Mouse (Mus musculus) lung, postnatal 36 days (tissue): ENCODE data around the gene Hsf2.
"Not testable (repeated sequence)": the region's sequence is repeated elsewhere in the genome, so short reads cannot be mapped to it uniquely, and the experiment has no call there.

Experiments
- DNase-seq: peaks from one replicate; pipeline ENCODE4 v3.0.0; 2022; ENCODE audit warnings: mixed read lengths

Gene Hsf2

DNA sequence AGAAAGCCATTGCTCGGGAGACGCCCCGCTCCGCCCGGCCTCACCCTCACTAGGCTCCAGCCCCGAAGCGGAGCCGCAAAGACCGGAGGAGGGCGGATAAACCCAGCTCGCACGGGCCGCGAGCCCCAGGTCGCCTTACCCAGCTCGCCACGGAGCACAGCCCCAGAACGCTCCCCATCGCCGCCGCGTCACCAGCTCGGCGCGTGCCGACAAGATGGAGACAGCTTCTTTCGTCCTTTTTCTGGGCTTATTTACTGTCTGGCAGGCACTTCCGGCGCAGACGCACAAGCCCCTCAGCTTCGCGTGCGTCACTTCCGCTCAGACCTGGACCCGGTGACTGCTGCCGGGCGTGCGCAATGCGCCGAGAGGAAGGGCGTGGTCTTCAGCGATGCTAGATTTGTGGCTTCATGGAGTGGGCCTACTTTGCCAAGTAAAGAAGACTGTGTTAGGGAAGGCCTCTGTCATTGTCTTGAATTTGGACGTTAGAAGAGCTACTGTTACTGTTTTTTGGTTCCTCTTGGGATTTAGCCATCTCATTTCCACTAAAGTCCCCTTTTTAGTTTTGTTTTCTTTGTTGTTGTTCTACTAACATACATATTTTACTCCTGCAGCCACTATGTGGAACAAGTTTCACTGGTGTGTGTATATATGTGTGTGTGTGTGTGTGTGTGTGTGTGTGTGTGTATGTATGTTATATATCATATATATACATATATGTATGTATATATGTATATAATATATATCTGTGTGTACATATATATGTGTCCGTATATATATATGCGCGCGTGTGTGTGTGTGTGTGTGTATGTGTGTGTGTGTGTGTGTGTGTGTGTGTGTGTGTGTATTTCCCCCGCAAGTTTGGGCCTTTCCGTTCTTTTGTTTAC lies 46.3 kb downstream of the Hsf2 start, which contains the start of gene Serinc1:
Gene Serinc1, minus strand, starts transcription at position 313 of the 884 bp plus-strand sequence.
- DNase-seq = peak; percentile 97

DNA sequence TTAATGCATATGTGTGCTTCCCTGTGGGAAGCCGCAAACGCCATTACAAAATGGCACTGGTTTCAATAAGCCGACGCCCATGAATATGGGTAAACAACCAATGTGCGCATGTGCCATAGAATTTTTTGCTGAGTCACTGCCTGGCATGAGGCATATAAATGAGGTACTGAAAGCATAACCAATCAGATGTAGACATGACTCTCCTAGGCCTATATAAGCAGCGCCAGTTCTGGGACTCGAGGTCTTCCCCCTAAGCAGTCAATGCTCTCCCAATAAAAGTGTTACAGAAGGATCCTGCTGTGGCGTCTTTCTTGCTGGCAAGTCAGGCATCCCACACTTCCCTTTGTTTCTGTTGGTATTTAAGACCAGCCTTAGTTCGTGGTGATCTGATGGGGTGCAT lies 57.7 kb downstream of the Hsf2 start:
- not testable (repeated sequence) for DNase-seq

DNA sequence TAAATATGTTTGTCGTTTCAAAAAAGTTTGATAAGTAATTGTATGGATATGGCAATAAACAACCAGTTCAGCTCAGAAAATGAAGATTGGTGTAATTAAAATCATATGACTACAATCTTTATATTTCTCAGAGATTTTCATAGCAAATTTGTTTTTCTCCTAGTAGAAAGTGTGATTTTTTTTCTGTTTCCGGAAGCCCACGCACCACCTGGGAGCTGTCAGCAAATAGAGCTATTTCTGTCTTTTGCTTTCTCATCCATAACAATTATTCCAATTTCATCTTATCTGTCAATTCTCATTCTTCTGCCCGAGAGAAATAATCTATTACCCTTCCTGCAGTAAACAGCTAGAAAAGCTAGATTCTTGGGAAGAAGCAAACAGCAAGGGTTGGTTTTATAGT lies 63.4 kb downstream of the Hsf2 start:
- DNase-seq = no peak

DNA sequence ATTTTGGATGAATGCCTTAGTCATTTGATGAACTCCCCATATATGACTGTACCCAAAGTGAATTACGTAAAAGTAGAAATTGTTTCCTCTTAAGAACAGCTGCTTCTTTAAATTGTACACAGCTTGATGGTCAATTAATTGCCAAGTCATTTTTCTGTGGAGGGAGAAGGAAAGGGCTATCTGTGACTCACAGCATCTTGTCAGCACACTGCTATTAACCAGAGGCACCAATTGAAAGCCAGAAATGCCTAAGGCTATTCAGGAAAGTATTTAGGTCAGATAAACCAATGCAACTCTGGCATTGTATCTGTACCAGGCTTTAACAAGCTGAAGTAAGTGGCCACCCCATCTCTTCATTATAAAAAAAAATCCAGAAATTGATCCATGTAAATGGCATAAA lies 67.5 kb downstream of the Hsf2 start:
- DNase-seq = no peak

DNA sequence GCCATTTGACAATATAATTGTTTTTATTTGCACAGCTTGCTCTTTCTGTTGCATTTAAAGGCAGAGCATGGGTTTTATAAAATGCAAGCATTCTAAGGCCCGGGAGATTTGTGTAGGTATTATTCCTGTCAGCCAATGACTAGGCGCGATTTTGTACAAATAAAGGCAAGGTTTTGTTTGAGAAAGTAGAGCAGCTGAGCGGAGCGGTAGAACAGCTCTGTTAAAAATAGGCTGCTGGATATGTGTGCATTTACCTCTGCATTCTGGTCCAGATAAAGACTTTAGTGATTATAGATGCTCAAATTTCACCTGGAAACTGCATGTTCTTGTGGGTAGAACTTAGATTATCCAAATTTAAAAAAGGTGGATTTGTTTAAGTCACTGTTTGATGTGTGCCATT lies 71.4 kb downstream of the Hsf2 start:
- no peak for DNase-seq
